In genomic region chr7:78718191-78718609, GRCm38 (mm10) we compare ENCODE assay signal across 7 mouse cellular contexts. TPM values are rescaled to one million over a fixed set of nuclear protein-coding genes. Genes with fewer than 3 reads are reported as not detected.
A peak's percentile ranks its signal among the peaks of the same experiment; 100 is the strongest.
DNase-seq lines count a peak whose midpoint lies in the region; ATAC-seq lines count a peak whose summit lies in the region.

No protein-coding gene starts in this region.

- ATAC-seq in erythroblast, adult 5-6 weeks (replicated peaks; ENCODE audit: low FRiP score, poor library complexity, severe bottlenecking), result no peak

- DNase-seq in brain, adult 2 months (ENCODE audit: low read depth, low spot score), result peak; percentile 91
- DNase-seq in cerebellum, adult 11 months, result peak; percentile 59
- peak; percentile 71 for DNase-seq in layer of hippocampus, adult 11-12 months (ENCODE audit: low spot score)
- peak; percentile 58 to 71 for DNase-seq in right cerebral cortex, adult 2 months (ENCODE audit: low spot score in 2 of 2)
- DNase-seq in liver, result no peak
- DNase-seq in kidney, adult 8-10 months, result no peak

RNA-seq across cellular contexts. Expression of gene Ntrk3, which starts 19.6 kb away (rescaled TPM):
- not detected in 2 replicates for total RNA-seq in erythroblast, adult 5-6 weeks (2015; ENCODE audit: low replicate concordance)
- total RNA-seq in erythroblast, adult 5-6 weeks (2017; ENCODE audit: low replicate concordance), result 0.56 TPM in 1 of 2 replicates, not detected in the other

Comparison
In these comparisons a context has a peak if more than half of its experiments do, and no peak if none do; other contexts are left out.
1. DNase-seq: peak in brain, adult 2 months (single experiment), cerebellum, adult 11 months (single experiment), layer of hippocampus, adult 11-12 months (single experiment) and right cerebral cortex, adult 2 months (2 of 2); none in liver (single experiment) and kidney, adult 8-10 months (0 of 2).